Mouse (Mus musculus): Measurements from ENCODE around the gene BC003965. TPM values are rescaled to one million over a fixed set of nuclear protein-coding genes. Genes with fewer than 3 reads are reported as not detected.

The BC003965 gene
- polyA plus RNA-seq (2016; fragmentation: Nextera tagmentation; extraction: Ambion mirVana) = 36.2 and 37.3 TPM in 2 replicates

DNA sequence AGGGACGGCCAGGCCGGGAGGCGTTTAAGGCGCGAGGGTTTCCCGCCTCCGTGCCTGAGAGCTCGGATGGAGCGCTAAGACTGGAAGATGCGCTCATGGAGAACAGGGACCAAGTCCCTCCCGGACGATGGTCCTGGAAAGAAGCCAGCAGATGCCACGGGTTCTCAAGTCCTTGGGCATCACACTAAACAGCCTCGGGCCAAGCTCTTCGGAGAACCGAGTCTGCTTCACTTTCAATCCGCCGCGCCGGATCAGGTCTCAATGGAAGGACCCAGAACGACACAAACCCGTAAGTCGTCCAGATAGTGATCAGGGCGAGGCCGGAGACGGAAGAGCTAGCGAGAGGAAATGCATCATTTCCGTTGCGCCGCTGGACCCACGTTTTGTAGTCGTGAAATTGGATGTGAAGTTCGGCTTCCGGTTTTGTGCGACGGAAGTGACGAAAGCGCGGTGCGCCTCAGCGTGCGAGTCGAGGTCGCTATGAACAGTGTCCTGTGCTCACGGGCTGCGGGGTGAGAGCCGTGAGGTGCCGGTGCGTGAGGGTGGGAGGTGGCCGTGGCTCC lies at the start of gene BC003965:
BC003965 (plus strand) TSS at position 426 of the 563 bp plus-strand sequence.
- Histone ChIP-seq H3K4me2 (peak within 1 kb of the TSS; percentile 98), H3K4me3 (replicated peaks) (peak within 1 kb of the TSS; percentile 69), H3K9ac (peak within 1 kb of the TSS; percentile 85), H3K27ac (peak within 1 kb of the TSS; percentile 89), H3K4me1 (peaks cover 31% of the 10 kb centered on the region), H3K36me3 (replicated peaks) (0 out of 2 replicates have a peak, but pooled peaks cover 10% of the 10 kb centered on the region), H3K27me3 (peaks cover 12% of the 10 kb centered on the region; the same call in 1 of the 2 replicates), H3K9me3 (no peaks in the 10 kb centered on the region)
- peak; percentile 84 for ATAC-seq (ENCODE audit: low FRiP score)
- WGBS = under 1% methylated on average over 50 of the region's 50 CpGs

DNA sequence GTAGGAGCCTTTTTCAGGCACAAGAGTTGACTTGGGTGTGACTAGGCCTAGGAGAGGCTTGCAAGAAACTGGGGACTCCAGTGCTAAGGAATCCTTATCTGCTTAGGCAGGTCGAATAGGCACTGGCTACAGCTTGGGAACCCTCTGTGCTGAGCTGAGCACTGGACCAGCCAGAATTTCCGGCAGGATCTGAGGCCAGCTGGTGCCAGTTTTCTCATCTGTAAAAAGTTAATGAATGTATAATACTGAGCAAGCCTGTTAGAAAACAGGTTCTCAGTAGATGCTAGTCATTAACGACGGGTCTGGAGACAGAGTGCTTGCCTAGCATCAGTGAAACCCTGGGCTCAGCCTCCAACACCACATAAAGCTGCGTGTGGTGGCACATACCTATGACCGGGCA lies 48.7 kb upstream of the BC003965 start:
- H3K9me3 ChIP-seq = no peaks in the 10 kb centered on the region
- H3K27me3 ChIP-seq = no peaks in the 10 kb centered on the region
- no peak overlapping the region for H3K9ac ChIP-seq
- ATAC-seq (ENCODE audit: low FRiP score) = no peak
- no peak overlapping the region for H3K27ac ChIP-seq
- no peak overlapping the region for H3K4me3 ChIP-seq (replicated peaks)
- no peak overlapping the region for H3K4me2 ChIP-seq
- peaks cover 12% of the 10 kb centered on the region for H3K4me1 ChIP-seq
- WGBS = 88% methylated on average over 6 of the region's 6 CpGs
- 0 out of 2 replicates have a peak, but pooled peaks cover 3% of the 10 kb centered on the region for H3K36me3 ChIP-seq (replicated peaks)

- H3K9me3 ChIP-seq = no peaks in the 10 kb centered on the region
- peaks cover 13% of the 10 kb centered on the region; the same call in 1 of the 2 replicates for H3K36me3 ChIP-seq (replicated peaks)
- H3K9ac ChIP-seq = no peak overlapping the region
- no peaks in the 10 kb centered on the region for H3K27me3 ChIP-seq
- H3K4me3 ChIP-seq (replicated peaks) = no peak overlapping the region
- no peak overlapping the region for H3K4me2 ChIP-seq
- ATAC-seq (ENCODE audit: low FRiP score) = no peak
- 97% methylated on average over 1 of the region's 1 CpGs for WGBS
- peaks cover 10% of the 10 kb centered on the region for H3K4me1 ChIP-seq
- no peak overlapping the region for H3K27ac ChIP-seq
Measured at GRCm38 (mm10) chr17:25138803-25139202, 45.6 kb upstream of the BC003965 start.

GRCm38 (mm10) chr17:25139960-25140359 lies 44.4 kb upstream of the BC003965 start:
- Histone ChIP-seq H3K27ac (no peak overlapping the region), H3K9me3 (no peaks in the 10 kb centered on the region), H3K36me3 (replicated peaks) (peaks cover 21% of the 10 kb centered on the region; the same call in 1 of the 2 replicates), H3K27me3 (no peaks in the 10 kb centered on the region), H3K4me3 (replicated peaks) (no peak overlapping the region), H3K4me1 (no peaks in the 10 kb centered on the region), H3K4me2 (no peak overlapping the region), H3K9ac (no peak overlapping the region)
- WGBS = 70% methylated on average over 4 of the region's 4 CpGs
- no peak for ATAC-seq (ENCODE audit: low FRiP score)

- Histone ChIP-seq H3K4me2 (no peak within 1 kb of the TSS), H3K4me3 (replicated peaks) (no peak within 1 kb of the TSS), H3K36me3 (replicated peaks) (peaks cover 32% of the 10 kb centered on the region), H3K27ac (no peak within 1 kb of the TSS), H3K27me3 (no peaks in the 10 kb centered on the region), H3K9me3 (no peaks in the 10 kb centered on the region), H3K9ac (no peak within 1 kb of the TSS), H3K4me1 (no peaks in the 10 kb centered on the region)
- 85% methylated on average over 1 of the region's 1 CpGs for WGBS
- ATAC-seq (ENCODE audit: low FRiP score) = no peak
Measured at GRCm38 (mm10) chr17:25162161-25162560, 22.2 kb upstream of the BC003965 start, which contains the start of gene Ccdc154. Ccdc154 (plus strand) TSS chr17:25162461.

GRCm38 (mm10) chr17:25163387-25163786 lies 21.0 kb upstream of the BC003965 start:
- no peak for ATAC-seq (ENCODE audit: low FRiP score)
- Histone ChIP-seq H3K9me3 (no peaks in the 10 kb centered on the region), H3K4me1 (no peaks in the 10 kb centered on the region), H3K27me3 (no peaks in the 10 kb centered on the region), H3K36me3 (replicated peaks) (peaks cover 25% of the 10 kb centered on the region), H3K9ac (no peak overlapping the region), H3K4me2 (no peak overlapping the region), H3K4me3 (replicated peaks) (no peak overlapping the region), H3K27ac (no peak overlapping the region)
- 81% methylated on average over 7 of the region's 7 CpGs for WGBS

DNA sequence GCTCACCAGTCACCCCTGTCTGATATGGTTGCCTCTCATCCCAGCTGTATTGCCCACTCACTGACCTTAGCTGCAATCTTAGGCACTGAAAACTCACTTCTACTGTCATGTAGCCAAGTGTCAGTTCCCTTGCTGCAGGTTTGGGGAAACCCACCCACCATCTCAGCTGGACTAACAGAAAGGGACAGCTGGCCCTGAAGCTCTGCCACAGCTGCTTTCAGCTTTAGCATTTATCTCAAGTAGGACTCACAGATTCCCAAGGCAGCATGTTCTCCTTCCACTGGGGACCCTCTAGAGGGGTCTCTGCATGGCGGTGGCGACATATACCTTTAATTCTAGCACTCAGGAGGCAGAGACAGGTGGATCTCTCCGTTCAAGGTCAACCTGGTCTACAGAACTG lies 19.6 kb upstream of the BC003965 start:
- no peaks in the 10 kb centered on the region for H3K9me3 ChIP-seq
- no peak overlapping the region for H3K4me2 ChIP-seq
- no peak for ATAC-seq (ENCODE audit: low FRiP score)
- 82% methylated on average over 3 of the region's 3 CpGs for WGBS
- H3K9ac ChIP-seq = no peak overlapping the region
- no peaks in the 10 kb centered on the region for H3K27me3 ChIP-seq
- H3K27ac ChIP-seq = no peak overlapping the region
- no peak overlapping the region for H3K4me3 ChIP-seq (replicated peaks)
- peaks cover 16% of the 10 kb centered on the region for H3K36me3 ChIP-seq (replicated peaks)
- no peaks in the 10 kb centered on the region for H3K4me1 ChIP-seq

GRCm38 (mm10) chr17:25165970-25166671 lies 18.2 kb upstream of the BC003965 start:
- Histone ChIP-seq H3K27me3 (no peaks in the 10 kb centered on the region), H3K9me3 (no peaks in the 10 kb centered on the region), H3K36me3 (replicated peaks) (peaks cover 2% of the 10 kb centered on the region), H3K27ac (no peak overlapping the region), H3K9ac (no peak overlapping the region), H3K4me2 (no peak overlapping the region), H3K4me1 (no peaks in the 10 kb centered on the region), H3K4me3 (replicated peaks) (no peak overlapping the region)
- no peak for ATAC-seq (ENCODE audit: low FRiP score)
- 78% methylated on average over 6 of the region's 6 CpGs for WGBS

- no peak overlapping the region for H3K4me2 ChIP-seq
- H3K4me3 ChIP-seq (replicated peaks) = no peak overlapping the region
- ATAC-seq (ENCODE audit: low FRiP score) = no peak
- no peak overlapping the region for H3K27ac ChIP-seq
- no peaks in the 10 kb centered on the region for H3K4me1 ChIP-seq
- no peaks in the 10 kb centered on the region for H3K36me3 ChIP-seq (replicated peaks)
- no peaks in the 10 kb centered on the region for H3K27me3 ChIP-seq
- 96% methylated on average over 2 of the region's 2 CpGs for WGBS
- no peak overlapping the region for H3K9ac ChIP-seq
- H3K9me3 ChIP-seq = no peaks in the 10 kb centered on the region
Measured at GRCm38 (mm10) chr17:25169706-25170105, 14.6 kb upstream of the BC003965 start.

GRCm38 (mm10) chr17:25172558-25172957 lies 11.8 kb upstream of the BC003965 start:
- no peaks in the 10 kb centered on the region for H3K36me3 ChIP-seq (replicated peaks)
- no peaks in the 10 kb centered on the region for H3K4me1 ChIP-seq
- no peak overlapping the region for H3K4me3 ChIP-seq (replicated peaks)
- WGBS = 81% methylated on average over 3 of the region's 3 CpGs
- no peak overlapping the region for H3K9ac ChIP-seq
- ATAC-seq (ENCODE audit: low FRiP score) = no peak
- H3K27me3 ChIP-seq = 0 out of 2 replicates have a peak, but pooled peaks cover 7% of the 10 kb centered on the region
- H3K4me2 ChIP-seq = no peak overlapping the region
- H3K27ac ChIP-seq = no peak overlapping the region
- H3K9me3 ChIP-seq = no peaks in the 10 kb centered on the region

DNA sequence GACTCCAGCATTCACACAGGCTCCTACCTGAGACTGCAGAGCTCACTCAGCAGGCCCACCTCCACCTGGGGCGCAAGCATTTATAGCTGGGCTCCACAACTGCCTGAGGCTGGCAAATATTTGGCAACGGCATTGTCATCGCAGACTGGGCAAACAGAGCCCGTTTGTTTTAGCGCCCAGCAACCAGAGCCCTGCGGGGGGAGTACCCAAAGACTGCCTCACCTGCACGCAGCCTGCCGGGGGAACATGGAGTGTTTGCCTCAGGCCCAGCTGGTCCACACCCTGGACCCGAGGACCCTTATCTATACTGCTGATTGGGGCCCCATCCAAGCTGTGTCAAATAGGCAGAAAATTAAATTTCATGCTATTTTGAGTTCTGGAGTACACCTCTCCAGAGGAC lies 8.9 kb upstream of the BC003965 start, which contains the start of gene Gm38655:
Gm38655 (minus strand) TSS at position 61 of the 400 bp plus-strand sequence.
- no peaks in the 10 kb centered on the region for H3K4me1 ChIP-seq
- ATAC-seq (ENCODE audit: low FRiP score) = no peak
- no peaks in the 10 kb centered on the region for H3K9me3 ChIP-seq
- WGBS = 73% methylated on average over 9 of the region's 9 CpGs
- H3K4me2 ChIP-seq = no peak within 1 kb of the TSS
- no peak within 1 kb of the TSS for H3K4me3 ChIP-seq (replicated peaks)
- no peak within 1 kb of the TSS for H3K27ac ChIP-seq
- H3K27me3 ChIP-seq = peaks cover 17% of the 10 kb centered on the region
- H3K36me3 ChIP-seq (replicated peaks) = no peaks in the 10 kb centered on the region
- H3K9ac ChIP-seq = no peak within 1 kb of the TSS

GRCm38 (mm10) chr17:25183232-25183631 lies 1.1 kb upstream of the BC003965 start:
- Histone ChIP-seq H3K27ac (no peak overlapping the region), H3K9me3 (no peaks in the 10 kb centered on the region), H3K27me3 (peaks cover 12% of the 10 kb centered on the region), H3K36me3 (replicated peaks) (0 out of 2 replicates have a peak, but pooled peaks cover 10% of the 10 kb centered on the region), H3K4me1 (peaks cover 27% of the 10 kb centered on the region), H3K4me2 (peak overlapping the region; percentile 98; the same call in 1 of the 2 replicates), H3K9ac (no peak overlapping the region), H3K4me3 (replicated peaks) (no peak overlapping the region)
- no peak for ATAC-seq (ENCODE audit: low FRiP score)
